Mouse (Mus musculus) v-Abl transformed pro-B cells (cell line): ENCODE results near the gene 1700010I14Rik.

Experiments
- in situ Hi-C, 2 experiments: fragments of 400-800 bp; cut with MboI; formaldehyde crosslinking; loops; one replicate each; pipeline ENCODE4 v1.15.1; 2025; ENCODE audit not compliant: unreplicated experiment in 2 of 2

1700010I14Rik gene

DNA sequence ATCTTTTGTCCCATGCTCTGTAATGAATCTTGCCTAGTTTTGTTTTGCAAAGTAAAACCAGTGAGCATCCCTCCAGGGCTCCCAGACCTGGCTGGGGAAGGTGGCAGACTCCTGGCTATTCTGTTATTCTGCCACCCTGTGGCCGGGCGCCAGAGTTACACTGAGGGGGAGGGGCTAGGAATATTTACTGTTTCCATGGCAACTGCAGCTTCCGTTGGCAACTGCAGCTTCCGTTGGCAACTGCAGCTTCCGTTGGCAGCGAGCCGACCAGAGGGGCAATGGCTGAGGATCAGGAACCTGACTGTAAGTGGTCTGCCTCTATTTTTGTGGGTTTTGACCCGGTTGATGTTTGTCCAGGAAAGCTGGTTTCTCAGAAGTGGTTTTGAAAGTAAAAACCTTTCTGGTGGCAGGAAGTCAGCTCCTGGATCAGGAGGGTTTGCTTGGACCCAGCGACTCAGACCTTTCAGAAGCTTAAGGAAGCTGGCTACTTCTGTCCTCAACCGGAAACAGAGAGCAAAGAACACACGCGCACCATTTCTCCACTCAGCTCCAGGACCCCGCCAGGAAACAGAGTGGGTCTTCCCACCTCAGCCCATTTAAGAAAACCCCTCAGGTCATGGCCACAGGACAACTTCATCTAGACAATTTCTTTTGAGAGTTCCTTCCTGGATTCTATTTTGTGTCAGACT lies at the start of gene 1700010I14Rik:
Gene 1700010I14Rik, plus strand, starts transcription at position 215 of the 689 bp plus-strand sequence.
- in situ Hi-C loops: no loop called here

DNA sequence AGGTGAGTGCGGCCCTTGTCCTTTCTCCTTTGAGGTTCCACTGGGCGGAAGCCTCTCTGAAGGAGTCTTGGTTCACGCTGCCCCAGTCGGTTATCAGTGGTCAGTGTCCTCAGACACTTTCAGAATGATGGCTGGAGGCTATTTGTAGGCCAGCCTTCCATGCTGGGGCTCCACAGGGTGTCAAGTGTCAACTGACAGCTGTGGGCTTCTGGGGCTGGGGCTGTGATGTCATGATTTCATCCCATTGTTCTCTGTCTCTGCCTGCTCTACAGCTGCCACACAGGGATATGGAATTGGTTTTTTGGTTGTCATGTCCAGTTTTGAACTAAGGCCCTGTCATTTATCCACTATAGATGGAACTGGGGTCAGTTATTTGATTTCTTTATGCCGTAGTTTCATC lies 36.5 kb upstream of the 1700010I14Rik start:
- in situ Hi-C loops: no loop called here

DNA sequence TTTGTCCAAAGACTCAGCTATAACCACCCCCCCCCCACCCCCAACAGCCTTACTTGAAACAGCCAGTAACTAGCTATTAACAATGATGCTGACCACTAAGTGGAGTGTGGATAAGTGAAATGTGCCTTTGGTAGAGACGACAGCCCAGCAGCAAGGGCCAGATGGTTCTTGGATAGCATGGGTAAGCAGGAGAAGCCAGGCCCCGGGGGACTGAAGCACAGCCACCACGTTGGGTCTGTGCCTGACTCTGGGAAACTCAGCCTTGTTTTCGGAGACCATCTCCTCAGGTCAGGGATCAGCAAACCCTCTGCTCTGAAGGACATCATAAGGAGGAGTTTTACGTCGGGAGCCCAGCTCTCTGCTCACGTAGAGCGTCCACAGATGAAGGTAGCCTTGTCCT lies 35.2 kb upstream of the 1700010I14Rik start:
- in situ Hi-C loops: no loop called here

DNA sequence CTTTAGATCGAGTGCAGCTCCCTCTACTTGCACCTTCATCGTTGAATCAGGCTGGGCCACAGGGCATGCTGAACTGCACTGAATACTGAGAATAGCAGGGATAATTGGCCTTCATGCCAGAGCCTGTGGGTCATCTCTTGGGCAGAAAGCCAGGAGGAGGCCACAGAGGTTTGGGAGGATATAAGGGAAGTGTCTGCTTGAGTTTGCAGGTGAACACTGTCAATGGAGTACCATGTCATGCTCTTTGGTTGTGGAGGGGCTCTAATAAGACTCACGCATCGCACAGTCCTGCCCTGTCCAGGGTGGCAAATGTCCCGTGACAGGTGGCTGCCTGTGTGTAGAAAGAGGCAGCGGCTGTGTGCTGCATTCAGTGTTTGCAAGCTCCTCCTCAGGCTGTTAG lies 30.0 kb upstream of the 1700010I14Rik start:
- in situ Hi-C loops: no loop called here

DNA sequence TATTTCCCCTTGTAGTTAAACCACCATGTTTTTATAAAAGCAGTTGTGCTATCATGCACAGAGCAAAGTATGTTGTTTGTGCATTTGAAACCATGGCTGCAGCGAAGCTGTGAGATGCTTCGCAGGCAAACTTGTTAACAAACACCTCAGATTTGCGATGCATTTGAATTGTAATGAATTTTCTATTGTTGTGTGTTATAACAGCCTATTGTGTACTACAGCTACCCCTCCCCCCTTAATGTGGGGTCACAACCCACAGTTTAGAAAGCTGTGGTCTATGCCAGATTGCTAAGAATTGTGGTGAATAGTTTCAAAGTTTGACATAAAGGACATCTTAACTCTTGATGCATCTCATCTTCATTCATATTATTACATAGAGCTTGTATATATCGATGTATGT lies 27.7 kb upstream of the 1700010I14Rik start:
- in situ Hi-C loops: no loop called here

DNA sequence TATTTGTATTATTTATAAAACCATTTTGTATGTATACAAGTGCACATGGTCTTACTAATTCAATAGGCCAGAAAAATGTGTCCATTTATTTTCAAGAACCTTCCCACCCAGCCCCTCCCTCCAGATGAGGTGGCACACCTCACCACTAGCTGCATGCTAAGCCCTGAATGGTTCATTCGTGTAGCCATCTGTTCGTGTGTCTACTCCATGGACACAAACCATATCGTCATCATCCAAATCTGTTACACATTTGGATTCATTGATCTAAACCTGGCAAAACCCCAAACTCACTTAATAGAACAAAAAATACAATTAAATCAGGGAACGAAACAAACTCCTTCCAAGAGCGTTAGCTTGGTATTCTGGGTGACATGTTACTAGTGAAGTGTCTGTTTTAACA lies 27.0 kb upstream of the 1700010I14Rik start:
- in situ Hi-C loops: no loop called here

DNA sequence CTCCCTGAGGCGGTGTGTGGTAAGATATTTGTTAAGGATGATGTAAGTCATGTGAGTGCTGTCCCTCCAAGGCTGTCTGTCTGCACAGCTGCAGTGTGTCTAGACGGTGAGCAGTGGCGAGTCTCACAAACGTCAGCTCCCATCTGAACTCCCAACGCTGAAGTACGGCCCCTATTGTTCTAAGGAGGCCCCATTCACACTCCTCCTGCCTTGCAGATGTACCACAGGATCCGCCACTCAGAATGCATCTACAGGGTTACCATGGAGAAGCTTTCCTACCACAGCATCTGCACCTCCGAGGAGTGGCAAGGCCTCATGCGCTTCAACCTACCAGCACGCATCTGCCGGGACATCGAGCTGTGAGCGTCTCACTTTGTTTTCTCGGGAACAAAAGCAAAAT lies 26.5 kb upstream of the 1700010I14Rik start:
- in situ Hi-C loops: no loop called here

DNA sequence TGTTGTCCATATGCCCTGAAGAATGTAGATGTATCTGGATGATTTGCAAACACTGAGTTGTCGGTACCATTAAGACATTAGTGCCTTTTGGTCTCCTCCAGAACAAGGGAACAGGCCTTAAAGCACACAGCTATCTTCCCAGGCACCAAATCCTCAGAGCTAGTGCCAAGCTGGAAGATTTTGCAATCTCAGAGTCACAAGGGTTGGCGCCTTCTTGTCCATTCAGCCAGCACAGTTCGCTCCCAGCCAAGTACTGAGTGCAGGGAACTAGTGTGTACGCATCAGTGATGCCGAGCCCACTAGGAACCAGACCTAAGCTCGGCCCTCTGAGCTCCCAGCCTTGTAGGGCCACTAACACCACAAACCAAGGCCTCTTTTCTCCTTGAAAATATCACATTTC lies 23.0 kb upstream of the 1700010I14Rik start:
- in situ Hi-C loops: no loop called here

DNA sequence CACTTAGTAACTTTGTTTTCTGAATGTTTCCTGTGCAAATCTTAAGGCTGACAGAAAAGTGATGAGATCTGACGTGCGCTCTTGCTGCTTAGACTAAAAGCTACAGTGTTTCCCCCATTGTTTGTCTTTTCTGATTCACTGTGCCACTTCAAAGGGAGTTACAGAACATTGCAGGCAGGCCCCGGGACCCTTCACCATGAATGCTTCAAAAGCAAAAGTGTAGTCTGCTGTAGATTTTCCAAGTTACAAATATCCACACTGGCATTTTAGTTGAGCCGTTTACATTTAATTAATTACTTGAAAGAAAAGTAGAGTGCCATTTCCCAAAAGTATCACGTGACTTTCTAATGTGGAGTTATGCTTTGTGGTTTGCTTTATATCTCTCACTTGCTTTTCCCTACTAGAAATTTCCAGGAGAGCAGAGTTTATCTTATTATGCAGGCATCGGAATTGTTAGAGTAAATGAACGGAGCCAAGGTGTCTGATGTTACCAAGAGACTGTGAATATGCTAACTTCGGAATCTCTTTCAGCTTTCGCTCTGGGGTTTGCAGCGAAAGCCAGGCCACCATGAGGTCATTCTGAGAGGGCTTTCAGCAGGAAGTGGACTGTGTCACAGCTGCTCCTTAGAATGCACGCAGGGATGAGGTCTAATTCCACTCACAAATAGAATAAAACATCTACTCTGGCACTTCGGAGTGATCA lies 15.8 kb upstream of the 1700010I14Rik start:
- in situ Hi-C loops: no loop called here

DNA sequence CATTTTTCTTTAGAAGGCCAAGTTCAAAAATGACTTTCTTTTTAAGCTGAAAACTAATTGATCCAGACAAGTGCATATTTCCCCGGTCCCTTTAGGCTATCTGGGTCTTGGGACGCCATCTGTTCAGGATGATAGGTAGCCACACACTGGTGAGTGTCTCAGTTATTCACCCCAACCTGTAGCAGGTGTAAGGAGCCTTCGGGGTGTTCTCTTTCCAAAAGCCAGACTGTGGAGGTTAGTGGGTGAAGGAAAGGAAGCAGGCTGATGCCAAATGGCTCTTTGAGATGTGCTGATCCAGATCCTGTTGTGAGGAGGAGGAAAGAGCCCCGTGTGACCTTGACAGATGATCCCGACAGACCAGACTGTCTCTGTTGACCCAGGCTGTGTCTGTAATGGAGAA lies 14.8 kb upstream of the 1700010I14Rik start:
- in situ Hi-C loops: no loop called here

DNA sequence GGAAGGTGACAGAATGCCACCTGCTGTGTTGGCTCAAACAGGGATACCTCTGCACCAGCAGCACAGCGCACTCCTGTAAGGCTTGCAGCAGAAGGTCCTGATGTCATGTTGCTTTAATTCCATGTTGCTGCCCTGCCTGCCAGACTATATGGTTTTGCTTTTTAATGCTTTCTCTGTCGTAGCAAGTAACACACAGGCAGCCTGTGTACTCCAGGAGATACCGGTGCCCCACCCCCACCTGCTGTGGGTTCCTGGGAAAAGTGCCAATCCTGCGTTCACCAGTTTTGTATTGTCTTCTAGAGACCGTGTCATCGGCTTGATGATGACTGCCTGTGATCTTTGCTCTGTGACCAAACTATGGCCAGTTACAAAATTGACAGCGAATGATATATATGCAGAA lies 13.7 kb upstream of the 1700010I14Rik start:
- in situ Hi-C loops: no loop called here

DNA sequence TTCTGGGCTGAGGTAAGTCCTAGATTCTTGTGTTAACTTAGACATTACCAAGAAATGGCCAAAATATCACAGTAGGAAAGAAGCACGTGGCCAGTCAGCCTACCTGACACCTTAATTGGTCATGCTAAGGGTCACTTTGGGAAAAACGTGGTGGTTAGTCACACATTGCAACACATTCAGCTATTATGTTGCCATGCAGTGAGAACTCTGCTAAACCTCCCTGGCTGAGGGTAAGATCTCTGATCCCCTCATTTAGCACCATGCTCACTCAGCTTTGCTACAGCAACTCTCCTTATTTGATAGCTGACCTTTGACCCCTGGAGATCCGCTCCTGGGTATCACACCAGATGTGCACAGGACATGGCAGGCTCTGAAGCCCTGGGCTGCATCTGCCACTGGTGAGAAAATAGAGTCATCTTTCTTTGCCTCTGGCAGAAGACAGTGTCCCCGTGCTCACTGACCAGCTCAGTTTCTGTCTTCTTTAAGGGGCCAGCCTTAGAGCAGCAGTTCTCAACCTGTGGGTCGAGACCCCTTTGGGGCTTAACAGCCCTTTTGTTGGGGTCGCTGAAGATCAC lies 13.2 kb upstream of the 1700010I14Rik start:
- in situ Hi-C loops: no loop called here

DNA sequence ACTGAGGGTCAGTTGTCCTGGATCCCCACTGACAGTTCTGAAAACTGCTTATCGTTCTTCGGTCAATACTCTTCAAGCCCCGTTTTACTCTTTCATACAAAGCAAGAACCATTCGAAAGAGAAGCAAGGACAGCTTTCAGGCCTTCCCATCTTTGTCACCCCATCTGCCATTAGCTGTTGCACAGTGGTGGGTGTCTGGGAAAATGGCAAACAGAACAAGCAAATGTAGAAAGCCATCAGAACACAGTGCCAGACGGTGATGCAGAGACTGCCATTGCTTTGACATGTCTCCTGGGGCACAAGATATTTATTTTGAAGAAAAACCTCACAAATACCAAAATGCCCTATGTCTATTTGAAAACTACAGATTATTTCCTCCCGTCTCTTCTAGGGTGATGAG lies 11.4 kb upstream of the 1700010I14Rik start:
- in situ Hi-C loops: no loop called here

DNA sequence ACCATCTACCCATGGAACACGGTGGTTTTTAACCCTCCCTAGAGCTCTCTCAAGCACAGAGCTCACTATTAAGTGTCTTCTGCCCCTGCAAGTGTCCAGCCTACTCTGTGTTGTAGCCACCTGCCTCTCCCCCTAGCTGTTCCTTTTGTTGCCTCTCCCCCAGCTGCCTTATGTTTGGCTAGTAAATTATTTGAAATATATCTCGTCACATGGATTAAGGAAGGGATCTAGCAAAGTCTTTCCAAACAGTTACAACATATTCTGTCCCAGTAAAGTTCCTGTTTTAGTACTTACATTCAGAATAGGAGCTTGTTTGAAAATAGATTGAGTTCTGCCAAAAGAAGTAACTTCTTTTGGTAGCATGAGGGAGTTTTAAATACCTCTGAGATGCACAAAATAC lies 10.9 kb upstream of the 1700010I14Rik start:
- in situ Hi-C loops: no loop called here

DNA sequence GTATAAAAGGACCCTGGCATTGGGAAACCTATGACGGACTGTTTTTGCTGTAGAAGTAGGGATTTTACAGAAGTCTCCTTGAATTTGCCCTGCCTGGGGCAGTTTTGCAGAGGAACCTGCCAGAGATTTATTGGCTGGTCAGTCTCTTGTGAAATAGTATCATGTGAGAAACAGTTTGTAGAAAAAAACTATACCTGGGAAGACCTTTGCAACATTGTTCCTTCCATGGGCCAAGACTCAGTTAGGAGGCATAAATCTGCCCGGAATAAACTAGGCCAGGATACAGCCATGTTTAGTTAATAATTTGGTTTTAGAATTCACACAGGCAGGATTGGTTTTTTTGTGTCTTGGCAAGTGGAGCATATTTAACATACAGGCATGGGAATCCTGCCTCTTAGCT lies 4.6 kb upstream of the 1700010I14Rik start:
- in situ Hi-C loops: no loop called here

DNA sequence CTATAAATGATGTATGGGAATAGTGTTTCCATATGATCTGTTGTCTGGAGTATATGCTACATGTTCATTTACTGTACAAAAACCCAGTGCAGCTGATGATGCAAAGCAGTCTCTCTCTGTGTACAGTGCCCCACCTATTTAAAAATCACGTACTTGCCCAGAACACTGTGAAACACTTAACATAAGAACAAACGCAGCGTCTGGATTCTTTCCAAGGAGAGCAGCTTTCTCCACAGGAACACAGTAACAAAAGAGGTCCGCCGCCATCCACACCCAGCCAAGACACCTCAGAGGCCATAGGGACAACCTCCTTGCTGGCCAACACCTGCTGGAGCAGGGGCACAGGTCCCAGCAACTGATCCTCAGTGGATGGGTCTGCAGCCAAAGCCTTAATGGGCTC lies 2.4 kb upstream of the 1700010I14Rik start:
- in situ Hi-C loops: no loop called here

DNA sequence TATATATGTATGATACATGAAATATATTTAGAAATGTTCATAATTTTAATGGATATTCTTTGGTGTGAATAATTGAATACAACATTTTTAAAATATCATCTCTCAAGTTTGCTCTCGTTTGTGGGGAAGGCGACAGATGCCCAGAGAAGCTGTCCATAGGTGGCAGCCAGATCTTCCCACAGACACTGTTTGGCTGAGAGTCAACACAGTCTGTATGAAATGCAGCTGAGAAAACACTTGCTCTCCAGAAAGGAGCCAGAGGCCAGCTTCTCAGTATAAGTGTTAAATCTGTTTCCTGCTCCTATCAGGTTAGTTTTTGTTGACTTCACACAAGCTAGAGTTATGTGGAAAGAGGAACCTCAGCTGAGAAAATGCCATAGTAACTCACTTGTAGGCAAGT lies 1.6 kb upstream of the 1700010I14Rik start:
- in situ Hi-C loops: no loop called here

DNA sequence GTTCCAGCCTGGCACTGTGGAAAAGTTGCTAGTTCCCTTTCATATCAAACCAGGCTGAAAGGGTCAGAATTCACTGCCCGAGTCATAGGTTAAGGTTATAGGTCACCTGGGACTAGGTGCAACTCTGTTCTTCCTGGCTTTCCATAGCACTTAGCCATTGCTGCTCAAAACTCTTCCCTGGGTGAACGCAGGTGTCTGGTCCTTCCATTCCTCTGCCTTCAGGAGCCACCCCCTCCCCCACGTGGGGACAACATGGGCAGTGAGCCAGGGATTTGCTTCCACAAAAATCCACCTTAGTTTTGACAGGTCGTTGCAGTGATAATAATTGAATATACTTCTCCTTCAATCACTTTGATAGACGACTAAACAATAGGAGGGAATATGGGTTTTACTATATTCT lies 764 bp upstream of the 1700010I14Rik start:
- in situ Hi-C loops: no loop called here

DNA sequence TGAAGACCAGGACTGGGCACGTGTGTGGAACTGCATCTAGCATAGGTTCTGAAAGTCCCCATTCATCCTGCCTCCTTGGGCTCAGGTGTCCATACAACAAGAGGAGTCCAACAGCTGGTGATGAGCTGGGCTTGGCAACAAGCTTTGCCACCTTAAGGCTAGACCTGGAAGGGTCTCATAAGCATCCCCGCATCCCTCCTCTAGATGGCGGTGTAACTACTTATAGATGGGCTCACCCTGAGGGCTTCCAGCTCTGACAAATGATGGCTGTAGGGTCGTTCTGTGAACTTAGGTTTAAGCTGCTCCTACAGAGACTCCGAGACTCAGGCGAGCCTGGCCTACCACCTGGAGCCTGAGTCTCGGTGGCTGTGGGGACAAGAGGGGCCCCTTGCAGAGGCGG lies 3.0 kb downstream of the 1700010I14Rik start:
- in situ Hi-C loops: no loop called here

DNA sequence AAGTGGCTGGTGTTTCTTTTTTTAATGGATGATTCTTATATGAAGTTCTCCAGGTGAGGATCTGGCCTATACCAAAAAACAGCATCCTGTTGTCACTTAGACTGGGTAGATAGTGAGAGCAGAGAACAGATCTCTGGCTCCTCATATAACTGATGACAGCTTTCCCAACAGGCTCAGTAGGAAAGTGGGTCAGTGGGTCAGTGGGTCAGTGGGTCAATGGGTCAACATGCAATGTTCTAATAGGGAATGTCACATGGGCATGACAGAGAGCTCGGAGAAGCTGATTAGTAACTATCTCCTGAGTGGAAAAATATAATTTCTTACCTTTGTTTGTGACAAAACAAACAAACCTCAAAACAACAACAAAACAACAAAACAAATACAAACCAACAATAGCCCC lies 7.2 kb downstream of the 1700010I14Rik start:
- in situ Hi-C loops: no loop called here

DNA sequence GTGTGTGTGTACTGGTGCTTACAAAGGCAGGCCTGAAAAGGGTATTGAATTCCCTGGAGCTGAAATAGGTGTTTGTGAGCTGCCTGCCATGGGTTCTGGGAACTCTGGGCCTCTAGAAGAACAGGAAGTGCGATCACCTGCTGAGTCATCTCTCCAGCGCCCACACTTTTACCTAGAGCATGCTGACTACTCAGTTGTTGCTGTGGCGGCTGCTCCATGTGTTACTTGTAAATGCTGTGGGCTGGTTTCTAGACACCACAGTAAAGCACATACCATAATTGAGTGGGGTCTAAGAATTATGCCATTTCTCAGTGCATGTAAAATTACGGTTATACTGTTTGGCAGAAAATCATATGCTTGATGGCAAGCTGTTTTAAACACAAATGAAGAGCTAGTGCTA lies 14.3 kb downstream of the 1700010I14Rik start:
- in situ Hi-C loops: no loop called here

DNA sequence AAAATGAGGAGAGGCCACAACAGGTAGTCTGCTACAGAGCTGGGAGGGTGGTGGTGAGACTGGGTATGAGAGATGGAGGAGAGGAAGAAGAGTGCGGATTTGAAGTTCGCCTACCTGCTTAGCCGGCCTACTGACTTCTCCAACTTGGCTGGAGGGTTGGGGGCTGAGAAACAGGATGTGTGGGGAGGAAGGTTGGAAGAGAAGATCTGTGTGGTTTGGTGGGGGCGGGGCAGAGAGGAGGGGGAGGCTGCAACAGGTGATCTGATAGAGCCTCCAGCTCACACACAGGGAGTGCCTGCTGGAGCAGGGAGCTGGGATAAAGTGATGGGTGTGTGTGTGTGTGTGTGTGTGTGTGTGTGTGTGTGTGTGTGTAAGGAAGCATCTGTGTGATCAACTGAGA lies 16.4 kb downstream of the 1700010I14Rik start:
- in situ Hi-C loops: no loop called here
